8 mouse cellular contexts compared by ENCODE assay signal in genomic region chr10:58382621-58383101, GRCm38 (mm10). TPM values are rescaled to one million over a fixed set of nuclear protein-coding genes. Genes with fewer than 3 reads are reported as not detected.
A peak's percentile ranks its signal among the peaks of the same experiment; 100 is the strongest.
DNase-seq lines count a peak whose midpoint lies in the region; ATAC-seq lines count a peak whose summit lies in the region.

No protein-coding gene starts in this region.

- no peak overlapping the region for H3K4me3 ChIP-seq in lung, embryonic 16.5 days (ENCODE audit: low read length)
- no peak overlapping the region for H3K4me3 ChIP-seq in forebrain, embryonic 13.5 days
- H3K4me3 ChIP-seq in limb, embryonic 15.5 days: no peak overlapping the region
- H3K4me3 ChIP-seq in stomach, embryonic 15.5 days (replicated peaks): no peak overlapping the region

- no peak overlapping the region for H3K4me2 ChIP-seq in lung, embryonic 16.5 days (ENCODE audit: low read depth, low read length)
- peak overlapping the region; percentile 33 for H3K4me2 ChIP-seq in forebrain, embryonic 13.5 days
- no peak overlapping the region for H3K4me2 ChIP-seq in limb, embryonic 15.5 days
- H3K4me2 ChIP-seq in stomach, embryonic 15.5 days: no peak overlapping the region

- peak overlapping the region; percentile 88 for H3K27ac ChIP-seq in lung, embryonic 16.5 days (ENCODE audit: low read length)
- H3K27ac ChIP-seq in forebrain, embryonic 13.5 days: peak overlapping the region; percentile 87
- H3K27ac ChIP-seq in limb, embryonic 15.5 days: peak overlapping the region; percentile 59
- H3K27ac ChIP-seq in stomach, embryonic 15.5 days: peak overlapping the region; percentile 79

- DNase-seq in lung, postnatal 10 days: no peak
- DNase-seq in testis, postnatal 10 days (ENCODE audit: low spot score): no peak

- no peak overlapping the region for H3K9ac ChIP-seq in lung, embryonic 16.5 days (ENCODE audit: low read length)
- H3K9ac ChIP-seq in forebrain, embryonic 13.5 days: peak overlapping the region; percentile 8
- no peak overlapping the region for H3K9ac ChIP-seq in limb, embryonic 15.5 days
- no peak overlapping the region for H3K9ac ChIP-seq in stomach, embryonic 15.5 days

- no peaks in the 10 kb centered on the region for H3K27me3 ChIP-seq in lung, embryonic 16.5 days (ENCODE audit: control insufficient read depth, insufficient read depth, low read depth, low read length)
- no peaks in the 10 kb centered on the region for H3K27me3 ChIP-seq in forebrain, embryonic 13.5 days
- H3K27me3 ChIP-seq in limb, embryonic 15.5 days: no peaks in the 10 kb centered on the region
- no peaks in the 10 kb centered on the region for H3K27me3 ChIP-seq in stomach, embryonic 15.5 days (replicated peaks)

- 23% methylated on average over 3 of the region's 3 CpGs for WGBS in lung, embryonic 16.5 days
- WGBS in forebrain, embryonic 13.5 days: 6% methylated on average over 3 of the region's 3 CpGs
- WGBS in limb, embryonic 15.5 days: 8% methylated on average over 3 of the region's 3 CpGs
- 18% methylated on average over 3 of the region's 3 CpGs for WGBS in stomach, embryonic 15.5 days

- no peaks in the 10 kb centered on the region for H3K36me3 ChIP-seq in lung, embryonic 16.5 days (ENCODE audit: control insufficient read depth, insufficient read depth, low read length)
- no peaks in the 10 kb centered on the region for H3K36me3 ChIP-seq in forebrain, embryonic 13.5 days (ENCODE audit: poor library complexity, severe bottlenecking)
- no peaks in the 10 kb centered on the region for H3K36me3 ChIP-seq in limb, embryonic 15.5 days
- H3K36me3 ChIP-seq in stomach, embryonic 15.5 days: no peaks in the 10 kb centered on the region

- ATAC-seq in lung, embryonic 16.5 days (ENCODE audit: low read depth): peak; percentile 51
- ATAC-seq in forebrain, embryonic 13.5 days: peak; percentile 84
- no peak for ATAC-seq in limb, embryonic 15.5 days (ENCODE audit: insufficient number of reproducible peaks, low FRiP score, low TSS enrichment, low read depth)
- ATAC-seq in stomach, embryonic 15.5 days (ENCODE audit: insufficient read depth, low FRiP score, low read depth): peak; percentile 59; the same call in 1 of the 2 replicates
- no peak for ATAC-seq in erythroblast, adult 5-6 weeks (replicated peaks; ENCODE audit: low FRiP score, poor library complexity, severe bottlenecking)
- no peak for ATAC-seq in erythroid progenitor cell, adult 5-6 weeks (replicated peaks; ENCODE audit: low FRiP score, poor library complexity, severe bottlenecking)

- H3K4me1 ChIP-seq in lung, embryonic 16.5 days (replicated peaks; ENCODE audit: control insufficient read depth, insufficient read depth, low read length): peaks cover 34% of the 10 kb centered on the region
- peaks cover 25% of the 10 kb centered on the region for H3K4me1 ChIP-seq in forebrain, embryonic 13.5 days
- H3K4me1 ChIP-seq in limb, embryonic 15.5 days: peaks cover 15% of the 10 kb centered on the region
- H3K4me1 ChIP-seq in stomach, embryonic 15.5 days: peaks cover 8% of the 10 kb centered on the region; the same call in 1 of the 2 replicates

- H3K9me3 ChIP-seq in lung, embryonic 16.5 days (ENCODE audit: control insufficient read depth, low read length): no peaks in the 10 kb centered on the region
- no peaks in the 10 kb centered on the region for H3K9me3 ChIP-seq in forebrain, embryonic 13.5 days (replicated peaks)
- no peaks in the 10 kb centered on the region for H3K9me3 ChIP-seq in limb, embryonic 15.5 days
- H3K9me3 ChIP-seq in stomach, embryonic 15.5 days: no peaks in the 10 kb centered on the region

RNA-seq across cellular contexts. Expression of gene Lims1, which starts 59.4 kb away (rescaled TPM):
- polyA plus RNA-seq in lung, embryonic 16.5 days (2015; fragmentation: Nextera tagmentation; extraction: Ambion mirVana): 231 and 237 TPM in 2 replicates
- 82.4 and 83.0 TPM in 2 replicates for polyA plus RNA-seq in forebrain, embryonic 13.5 days (2015; fragmentation: Nextera tagmentation; extraction: Ambion mirVana)
- polyA plus RNA-seq in limb, embryonic 15.5 days (2015; fragmentation: Nextera tagmentation; extraction: Ambion mirVana): 120 and 141 TPM in 2 replicates
- 150 and 155 TPM in 2 replicates for polyA plus RNA-seq in stomach, embryonic 15.5 days (2015; fragmentation: Nextera tagmentation; extraction: Ambion mirVana)
- 54.8 and 59.8 TPM in 2 replicates for total RNA-seq in erythroblast, adult 5-6 weeks (2015; ENCODE audit: low replicate concordance)
- 29.2 and 32.8 TPM in 2 replicates for total RNA-seq in erythroblast, adult 5-6 weeks (2017; ENCODE audit: low replicate concordance)
- total RNA-seq in erythroid progenitor cell, adult 5-6 weeks (2015; ENCODE audit: low replicate concordance): 67.8 and 80.5 TPM in 2 replicates
- 37.5 and 42.2 TPM in 2 replicates for total RNA-seq in erythroid progenitor cell, adult 5-6 weeks (2017; ENCODE audit: low replicate concordance)

Comparison
In these comparisons a context has a peak if more than half of its experiments do, and no peak if none do; other contexts are left out.
1. ATAC-seq: peak in lung, embryonic 16.5 days (single experiment), forebrain, embryonic 13.5 days (single experiment) and stomach, embryonic 15.5 days (single experiment); none in limb, embryonic 15.5 days (single experiment), erythroblast, adult 5-6 weeks (single experiment) and erythroid progenitor cell, adult 5-6 weeks (single experiment).
2. Peak in every context shown above with its lines, with median percentiles within 50 percentile points of each other: H3K27ac ChIP-seq.